Comparison of ENCODE assay signal across 15 mouse cellular contexts in the genomic region with DNA sequence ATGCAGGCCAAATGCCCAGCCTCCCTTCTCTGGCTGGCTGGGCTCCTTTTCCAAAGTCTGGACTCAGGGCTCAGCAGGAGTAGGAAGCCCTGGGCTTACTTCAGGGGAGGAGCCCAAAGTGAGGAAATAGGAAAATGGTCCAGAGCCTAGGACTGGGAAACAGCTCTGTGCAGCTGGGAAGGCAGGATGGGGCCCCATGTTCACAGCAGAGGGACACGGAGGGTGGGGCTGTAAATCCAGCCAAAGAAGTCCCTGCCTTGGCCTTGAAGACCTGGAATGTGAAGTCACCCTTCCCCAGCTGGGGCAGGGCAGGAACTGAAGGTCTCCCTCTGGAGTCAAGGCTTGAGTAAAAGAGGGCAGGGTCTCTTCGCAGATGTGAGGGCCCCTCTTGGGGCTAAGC. TPM values are rescaled to one million over a fixed set of nuclear protein-coding genes. Genes with fewer than 3 reads are reported as not detected.
A peak's percentile ranks its signal among the peaks of the same experiment; 100 is the strongest.
DNase-seq lines count a peak whose midpoint lies in the region; ATAC-seq and TF ChIP-seq lines count a peak whose summit lies in the region.
"Had no signal": no experiment of that assay in that cellular context is flagged by ENCODE, and none has a peak within 500 bp of the region (broad histone marks: within the 10 kb centered on the region; RNA-seq: fewer than 3 reads in every experiment).

No protein-coding gene starts in this region.

- no peak overlapping the region for H3K4me3 ChIP-seq in kidney, embryonic 14.5 days (ENCODE audit: low read length)
- H3K4me3 ChIP-seq in gastrocnemius, adult 2 months: no peak overlapping the region
- H3K4me3 ChIP-seq in neural tube, embryonic 15.5 days (replicated peaks): no peak overlapping the region
- H3K4me3 ChIP-seq in liver, postnatal 0 days (ENCODE audit: low read depth, low read length): no peak overlapping the region

- TF ChIP-seq CTCF in gastrocnemius, adult 2 months (IDR thresholded peaks at IDR 0.05): no peak
- TF ChIP-seq CTCF in liver, postnatal 0 days (IDR thresholded peaks at IDR 0.05; ENCODE audit: low read depth): no peak

- intact Hi-C loops in gastrocnemius, adult 2 months (cut with DNase I): no loop called here
- intact Hi-C loops in heart, postnatal 10 days (cut with DNase I): no loop called here

- 0 out of 2 replicates have a peak overlapping the region, but pooled peaks have one; percentile 24 for H3K27ac ChIP-seq in kidney, embryonic 14.5 days (ENCODE audit: low read depth, low read length)
- H3K27ac ChIP-seq in gastrocnemius, adult 2 months: peak overlapping the region; percentile 43; the same call in 1 of the 2 replicates
- H3K27ac ChIP-seq in neural tube, embryonic 15.5 days (replicated peaks): 0 out of 2 replicates have a peak overlapping the region, but pooled peaks have one; percentile 15
- no peak overlapping the region for H3K27ac ChIP-seq in liver, postnatal 0 days (ENCODE audit: low read depth)

- TF ChIP-seq EP300 in liver, postnatal 0 days (IDR thresholded peaks at IDR 0.05; ENCODE audit: low read depth): no peak

- no peak for DNase-seq in kidney, adult 9 months
- peak; percentile 61 for DNase-seq in gastrocnemius, adult 2 months
- peak; percentile 52 to 62 for DNase-seq in heart, postnatal 10 days
- no peak for DNase-seq in frontal cortex, postnatal 36 days (ENCODE audit: low spot score in 2 of 2)
- no peak for DNase-seq in lung, postnatal 36 days
- DNase-seq in liver, postnatal 0 days: no peak
- DNase-seq: adrenal gland, postnatal 36 days; cerebellum, adult 18-20 months; left cerebral cortex, postnatal 4 days; lung, postnatal 4 days had no signal

- H3K9me3 ChIP-seq in kidney, embryonic 14.5 days (ENCODE audit: control insufficient read depth, low read length): no peaks in the 10 kb centered on the region
- no peaks in the 10 kb centered on the region for H3K9me3 ChIP-seq in neural tube, embryonic 15.5 days (replicated peaks)
- no peaks in the 10 kb centered on the region for H3K9me3 ChIP-seq in liver, postnatal 0 days (ENCODE audit: low read length)

- H3K36me3 ChIP-seq in kidney, embryonic 14.5 days (ENCODE audit: control insufficient read depth, insufficient read depth, low read length): peaks cover under 1% of the 10 kb centered on the region; the same call in 1 of the 2 replicates
- H3K36me3 ChIP-seq in neural tube, embryonic 15.5 days: no peaks in the 10 kb centered on the region
- no peaks in the 10 kb centered on the region for H3K36me3 ChIP-seq in liver, postnatal 0 days (replicated peaks; ENCODE audit: insufficient read depth, low read length)

- peaks cover 23% of the 10 kb centered on the region for H3K4me1 ChIP-seq in kidney, embryonic 14.5 days (ENCODE audit: control insufficient read depth, insufficient read depth, low read length)
- peaks cover 29% of the 10 kb centered on the region for H3K4me1 ChIP-seq in neural tube, embryonic 15.5 days
- peaks cover 15% of the 10 kb centered on the region for H3K4me1 ChIP-seq in liver, postnatal 0 days (ENCODE audit: insufficient read depth)

- H3K4me2 ChIP-seq in kidney, embryonic 14.5 days (replicated peaks; ENCODE audit: low read depth, low read length): no peak overlapping the region
- H3K4me2 ChIP-seq in neural tube, embryonic 15.5 days: no peak overlapping the region
- H3K4me2 ChIP-seq in liver, postnatal 0 days (ENCODE audit: low read depth, low read length): no peak overlapping the region

- no peak overlapping the region for H3K9ac ChIP-seq in kidney, embryonic 14.5 days (ENCODE audit: low read depth, low read length)
- H3K9ac ChIP-seq in neural tube, embryonic 15.5 days (replicated peaks): no peak overlapping the region
- H3K9ac ChIP-seq in liver, postnatal 0 days (replicated peaks): no peak overlapping the region

- H3K27me3 ChIP-seq in kidney, embryonic 14.5 days (ENCODE audit: control insufficient read depth, insufficient read depth, low read length): no peaks in the 10 kb centered on the region
- H3K27me3 ChIP-seq in neural tube, embryonic 15.5 days (replicated peaks): peaks cover 37% of the 10 kb centered on the region
- H3K27me3 ChIP-seq in liver, postnatal 0 days (ENCODE audit: insufficient read depth, low read length): peaks cover 27% of the 10 kb centered on the region

- WGBS in kidney, embryonic 14.5 days: 20% methylated on average over 2 of the region's 2 CpGs
- WGBS in neural tube, embryonic 15.5 days: 44% methylated on average over 2 of the region's 2 CpGs
- WGBS in liver, postnatal 0 days (ENCODE audit: insufficient replicate concordance): 58% methylated on average over 2 of the region's 2 CpGs

- ATAC-seq in kidney, embryonic 14.5 days (ENCODE audit: low FRiP score, low TSS enrichment): no peak
- ATAC-seq in neural tube, embryonic 15.5 days (ENCODE audit: low FRiP score): no peak
- no peak for ATAC-seq in liver, postnatal 0 days
- ATAC-seq: midbrain, embryonic 16.5 days had no signal

RNA-seq across cellular contexts. Expression of a gene that starts 1.3 kb away (rescaled TPM):
- 30.0 and 32.8 TPM in 2 replicates for polyA plus RNA-seq in kidney, embryonic 14.5 days (2014; fragmentation: Nextera tagmentation; extraction: Ambion mirVana)
- total RNA-seq in gastrocnemius, adult 2 months (2021): 1 to 10 TPM; 3.8 to 4.0 TPM
- 10 to 100 TPM; 18.9 to 19.9 TPM for total RNA-seq in heart, postnatal 10 days (2021)
- 19.0 and 21.5 TPM in 2 replicates for polyA plus RNA-seq in neural tube, embryonic 15.5 days (2015; fragmentation: Nextera tagmentation; extraction: Ambion mirVana)
- polyA plus RNA-seq in liver, postnatal 0 days (2015; fragmentation: Nextera tagmentation; extraction: Ambion mirVana): 2.2 and 2.3 TPM in 2 replicates

RNA-seq across cellular contexts. Expression of a gene that starts 17.3 kb away (rescaled TPM):
- polyA plus RNA-seq in kidney, embryonic 14.5 days (2014; fragmentation: Nextera tagmentation; extraction: Ambion mirVana): 4.5 and 5.0 TPM in 2 replicates
- 1 to 10 TPM; 1.1 to 3.8 TPM for total RNA-seq in gastrocnemius, adult 2 months (2021)
- 1 to 10 TPM; 3.4 to 4.7 TPM for total RNA-seq in heart, postnatal 10 days (2021)
- 2.7 and 4.9 TPM in 2 replicates for polyA plus RNA-seq in neural tube, embryonic 15.5 days (2015; fragmentation: Nextera tagmentation; extraction: Ambion mirVana)
- 11.8 and 12.0 TPM in 2 replicates for polyA plus RNA-seq in liver, postnatal 0 days (2015; fragmentation: Nextera tagmentation; extraction: Ambion mirVana)

RNA-seq across cellular contexts. Expression of a gene that starts 37.8 kb away (rescaled TPM):
- polyA plus RNA-seq in kidney, embryonic 14.5 days (2014; fragmentation: Nextera tagmentation; extraction: Ambion mirVana): 0.49 TPM in 1 of 2 replicates, not detected in the other
- not detected for total RNA-seq in gastrocnemius, adult 2 months (2021)
- total RNA-seq in heart, postnatal 10 days (2021): not detected
- 0.40 and 0.68 TPM in 2 replicates for polyA plus RNA-seq in neural tube, embryonic 15.5 days (2015; fragmentation: Nextera tagmentation; extraction: Ambion mirVana)
- not detected in 2 replicates for polyA plus RNA-seq in liver, postnatal 0 days (2015; fragmentation: Nextera tagmentation; extraction: Ambion mirVana)
- polyA plus RNA-seq: hindbrain, embryonic 11.5 days; large intestine, adult 2 months had no signal

RNA-seq across cellular contexts. Expression of a gene that starts 41.6 kb away (rescaled TPM):
- 248 and 309 TPM in 2 replicates for polyA plus RNA-seq in kidney, embryonic 14.5 days (2014; fragmentation: Nextera tagmentation; extraction: Ambion mirVana)
- total RNA-seq in gastrocnemius, adult 2 months (2021): 100 to 1,000 TPM; 110 to 112 TPM
- total RNA-seq in heart, postnatal 10 days (2021): 100 to 1,000 TPM; 118 to 124 TPM
- 347 and 386 TPM in 2 replicates for polyA plus RNA-seq in neural tube, embryonic 15.5 days (2015; fragmentation: Nextera tagmentation; extraction: Ambion mirVana)
- polyA plus RNA-seq in liver, postnatal 0 days (2015; fragmentation: Nextera tagmentation; extraction: Ambion mirVana): 165 and 170 TPM in 2 replicates

Comparison
In these comparisons a context has a peak if more than half of its experiments do, and no peak if none do; other contexts are left out.
1. DNase-seq: peak in gastrocnemius, adult 2 months (single experiment) and heart, postnatal 10 days (2 of 2); none in kidney, adult 9 months (single experiment), frontal cortex, postnatal 36 days (0 of 2), lung, postnatal 36 days (single experiment) and liver, postnatal 0 days (single experiment).